In genomic region chr19:47449513-47450227, GRCm38 (mm10) we compare ENCODE assay signal across 17 mouse cellular contexts. TPM values are rescaled to one million over a fixed set of nuclear protein-coding genes. Genes with fewer than 3 reads are reported as not detected.
DNase-seq lines count a peak whose midpoint lies in the region; ATAC-seq and TF ChIP-seq lines count a peak whose summit lies in the region.
"Had no signal": no experiment of that assay in that cellular context is flagged by ENCODE, and none has a peak within 500 bp of the region (broad histone marks: within the 10 kb centered on the region; RNA-seq: fewer than 3 reads in every experiment).

No protein-coding gene starts in this region.

- no peak for TF ChIP-seq CTCF in E14TG2a.4 (conservative IDR thresholded peaks at IDR 0.05; ENCODE audit: low read length)

- H3K9me3 ChIP-seq in kidney, embryonic 16.5 days (ENCODE audit: low read length), result no peaks in the 10 kb centered on the region
- no peaks in the 10 kb centered on the region for H3K9me3 ChIP-seq in E14TG2a.4 (ENCODE audit: low read length)
- no peaks in the 10 kb centered on the region for H3K9me3 ChIP-seq in liver, embryonic 16.5 days (replicated peaks; ENCODE audit: control insufficient read depth, low read length)
- H3K9me3 ChIP-seq in hindbrain, embryonic 16.5 days (ENCODE audit: control insufficient read depth, low read length), result no peaks in the 10 kb centered on the region
- H3K9me3 ChIP-seq: embryonic facial prominence, embryonic 13.5 days; hindbrain, embryonic 12.5 days; stomach, embryonic 15.5 days had no signal

- H3K27me3 ChIP-seq in kidney, embryonic 16.5 days (ENCODE audit: insufficient read depth, low read length), result no peaks in the 10 kb centered on the region
- peaks cover 13% of the 10 kb centered on the region for H3K27me3 ChIP-seq in E14TG2a.4 (ENCODE audit: insufficient read depth, low read length)
- no peaks in the 10 kb centered on the region for H3K27me3 ChIP-seq in liver, embryonic 16.5 days (ENCODE audit: control insufficient read depth, insufficient read depth, low read depth, low read length)
- H3K27me3 ChIP-seq in hindbrain, embryonic 16.5 days (replicated peaks; ENCODE audit: control insufficient read depth, insufficient read depth, low read length), result no peaks in the 10 kb centered on the region; the same call in 1 of the 2 replicates
- H3K27me3 ChIP-seq: embryonic facial prominence, embryonic 13.5 days; stomach, embryonic 15.5 days had no signal

- no peaks in the 10 kb centered on the region for H3K36me3 ChIP-seq in kidney, embryonic 16.5 days (ENCODE audit: insufficient read depth, low read length)
- H3K36me3 ChIP-seq in E14TG2a.4 (ENCODE audit: insufficient read depth, low read length), result no peaks in the 10 kb centered on the region
- no peaks in the 10 kb centered on the region for H3K36me3 ChIP-seq in liver, embryonic 16.5 days (ENCODE audit: control insufficient read depth, insufficient read depth)
- no peaks in the 10 kb centered on the region for H3K36me3 ChIP-seq in hindbrain, embryonic 16.5 days (ENCODE audit: control insufficient read depth, insufficient read depth, low read length)
- H3K36me3 ChIP-seq: embryonic facial prominence, embryonic 13.5 days; hindbrain, embryonic 12.5 days; stomach, embryonic 15.5 days had no signal

- ATAC-seq in kidney, embryonic 16.5 days (ENCODE audit: low FRiP score, low TSS enrichment), result no peak
- no peak for ATAC-seq in liver, embryonic 16.5 days (ENCODE audit: low read depth)
- ATAC-seq in hindbrain, embryonic 16.5 days, result no peak
- ATAC-seq: forebrain, postnatal 0 days; midbrain, embryonic 16.5 days had no signal

- 55% methylated on average over 4 of the region's 4 CpGs for WGBS in kidney, embryonic 16.5 days
- 54% methylated on average over 4 of the region's 4 CpGs for WGBS in liver, embryonic 16.5 days (ENCODE audit: insufficient replicate concordance)
- 55% methylated on average over 4 of the region's 4 CpGs for whole genome bisulfite sequencing in hindbrain, embryonic 16.5 days

- no peak overlapping the region for H3K27ac ChIP-seq in kidney, embryonic 16.5 days (ENCODE audit: low read length)
- H3K27ac ChIP-seq in liver, embryonic 16.5 days (ENCODE audit: low read length), result peak overlapping the region; percentile 12; the same call in 1 of the 2 replicates
- no peak overlapping the region for H3K27ac ChIP-seq in hindbrain, embryonic 16.5 days (ENCODE audit: low read depth, low read length)
- H3K27ac ChIP-seq: hindbrain, embryonic 12.5 days had no signal

- H3K4me1 ChIP-seq in kidney, embryonic 16.5 days (ENCODE audit: insufficient read depth, low read length), result peaks cover 80% of the 10 kb centered on the region
- peaks cover 94% of the 10 kb centered on the region for H3K4me1 ChIP-seq in E14TG2a.4 (replicated peaks; ENCODE audit: low read depth, low read length)
- H3K4me1 ChIP-seq in liver, embryonic 16.5 days (ENCODE audit: control insufficient read depth, low read depth, low read length), result peaks cover 69% of the 10 kb centered on the region
- peaks cover 31% of the 10 kb centered on the region for H3K4me1 ChIP-seq in hindbrain, embryonic 16.5 days (ENCODE audit: control insufficient read depth, insufficient read depth, low read depth, low read length)

- H3K4me3 ChIP-seq in kidney, embryonic 16.5 days (ENCODE audit: low read length), result no peak overlapping the region
- H3K4me3 ChIP-seq in E14TG2a.4 (replicated peaks; ENCODE audit: low read length), result peak overlapping the region; percentile 56
- H3K4me3 ChIP-seq in liver, embryonic 16.5 days (ENCODE audit: low read depth, low read length), result no peak overlapping the region
- no peak overlapping the region for H3K4me3 ChIP-seq in hindbrain, embryonic 16.5 days (ENCODE audit: low read length)
- H3K4me3 ChIP-seq: embryonic facial prominence, embryonic 13.5 days; hindbrain, embryonic 12.5 days; stomach, embryonic 15.5 days had no signal

- peak overlapping the region; percentile 11; the same call in 1 of the 2 replicates for H3K9ac ChIP-seq in kidney, embryonic 16.5 days (replicated peaks; ENCODE audit: low read length)
- no peak overlapping the region for H3K9ac ChIP-seq in liver, embryonic 16.5 days (ENCODE audit: low read depth, low read length)
- no peak overlapping the region for H3K9ac ChIP-seq in hindbrain, embryonic 16.5 days (ENCODE audit: low read depth, low read length)
- H3K9ac ChIP-seq: embryonic facial prominence, embryonic 13.5 days; forebrain, postnatal 0 days; hindbrain, embryonic 12.5 days; stomach, embryonic 15.5 days had no signal

- H3K4me2 ChIP-seq in kidney, embryonic 16.5 days (replicated peaks; ENCODE audit: low read depth, low read length), result no peak overlapping the region
- no peak overlapping the region for H3K4me2 ChIP-seq in liver, embryonic 16.5 days (ENCODE audit: low read depth, low read length)
- no peak overlapping the region for H3K4me2 ChIP-seq in hindbrain, embryonic 16.5 days (ENCODE audit: low read length)
- H3K4me2 ChIP-seq: embryonic facial prominence, embryonic 13.5 days; hindbrain, embryonic 12.5 days; stomach, embryonic 15.5 days had no signal

- peak; percentile 3 for DNase-seq in gastrocnemius, postnatal 14 days
- no peak for DNase-seq in gastrocnemius, adult 8-10 months (ENCODE audit: low spot score in 2 of 2)
- DNase-seq in kidney, postnatal 25 days, result no peak
- DNase-seq in cerebellum, adult 11-12 months, result no peak
- DNase-seq: cerebellum, postnatal 10 days; forebrain, postnatal 0 days; kidney, postnatal 14 days; lung, postnatal 36 days; right cerebral cortex, postnatal 25 days had no signal

- intact Hi-C loops in gastrocnemius, postnatal 14 days (cut with DNase I; ENCODE audit: low total_unique reads), result no loop called here

RNA-seq across cellular contexts. Expression of gene Sh3pxd2a, which starts 14.5 kb away (rescaled TPM):
- 10 to 100 TPM; 50.6 to 58.9 TPM for total RNA-seq in gastrocnemius, postnatal 14 days (2021)
- total RNA-seq in gastrocnemius, adult 8-10 months (2022), result 10 to 100 TPM; 33.4 to 44.9 (median 41.1) TPM
- polyA plus RNA-seq in kidney, embryonic 16.5 days (2015; fragmentation: Nextera tagmentation; extraction: Ambion mirVana), result 5.0 and 5.5 TPM in 2 replicates
- polyA plus RNA-seq in liver, embryonic 16.5 days (2015; fragmentation: Nextera tagmentation; extraction: Ambion mirVana), result 0.64 and 0.65 TPM in 2 replicates
- polyA plus RNA-seq in hindbrain, embryonic 16.5 days (2015; fragmentation: Nextera tagmentation; extraction: Ambion mirVana), result 1.8 and 2.2 TPM in 2 replicates
